Comparison of ENCODE assay signal across 25 mouse cellular contexts in the genomic region with DNA sequence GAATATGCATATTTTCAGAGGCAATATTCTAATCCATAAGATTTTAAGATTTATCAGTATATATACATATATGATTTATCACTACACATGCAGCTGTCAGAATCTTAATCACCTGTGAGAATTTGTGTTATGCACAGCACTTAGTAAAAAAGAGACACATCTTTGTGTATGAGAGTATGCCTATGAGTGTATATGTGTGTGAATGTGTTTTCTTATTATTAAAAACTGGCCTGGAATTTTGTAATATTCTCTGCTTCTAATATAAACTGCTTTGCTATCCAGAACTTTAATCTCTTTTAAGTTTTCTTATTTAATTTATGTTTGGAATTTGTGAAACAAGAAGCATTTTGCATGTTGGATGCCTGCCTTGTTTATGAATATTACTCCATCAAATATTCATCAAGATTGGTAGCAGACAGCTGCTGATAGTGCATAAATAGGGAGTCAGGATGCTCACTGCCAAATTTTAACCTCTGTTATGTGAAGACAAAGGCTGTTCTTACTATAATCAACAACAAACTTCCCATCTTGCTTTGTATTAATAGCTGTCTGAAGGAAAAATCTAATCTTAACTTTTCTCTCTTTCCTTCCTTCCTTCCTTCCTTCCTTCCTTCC.
"Had no signal": no experiment of that assay in that cellular context is flagged by ENCODE, and none has a peak within 500 bp of the region (broad histone marks: within the 10 kb centered on the region; RNA-seq: fewer than 3 reads in every experiment).

No protein-coding gene starts in this region.

- H3K36me3 ChIP-seq: heart, embryonic 13.5 days; heart, embryonic 15.5 days; hindbrain, embryonic 13.5 days; hindbrain, embryonic 15.5 days; kidney, embryonic 15.5 days; limb, embryonic 13.5 days; limb, embryonic 15.5 days had no signal

- H3K4me3 ChIP-seq: heart, adult 2 months; heart, embryonic 13.5 days; heart, embryonic 15.5 days; hindbrain, embryonic 13.5 days; hindbrain, embryonic 15.5 days; kidney, embryonic 15.5 days; limb, embryonic 13.5 days; limb, embryonic 15.5 days had no signal

- ATAC-seq: hindbrain, postnatal 0 days; intestine, embryonic 16.5 days had no signal

- H3K9me3 ChIP-seq: heart, embryonic 13.5 days; heart, embryonic 15.5 days; hindbrain, embryonic 13.5 days; hindbrain, embryonic 15.5 days; kidney, embryonic 15.5 days; limb, embryonic 13.5 days; limb, embryonic 15.5 days had no signal

- H3K4me1 ChIP-seq: heart, embryonic 13.5 days; heart, embryonic 15.5 days; hindbrain, embryonic 13.5 days; hindbrain, embryonic 15.5 days; kidney, embryonic 15.5 days; limb, embryonic 13.5 days; limb, embryonic 15.5 days had no signal

- H3K27me3 ChIP-seq: heart, embryonic 13.5 days; heart, embryonic 15.5 days; hindbrain, embryonic 13.5 days; hindbrain, embryonic 15.5 days; kidney, embryonic 15.5 days; limb, embryonic 13.5 days; limb, embryonic 15.5 days had no signal

- DNase-seq: gastrocnemius, postnatal 14 days; gastrocnemius, postnatal 36 days; heart, adult 11 months; heart, adult 2 months; heart, postnatal 14 days; heart, postnatal 36 days; kidney, adult 11 months; kidney, adult 2 months; kidney, adult 9 months; kidney, postnatal 14 days; kidney, postnatal 36 days; layer of hippocampus, adult 9-11 months; layer of hippocampus, postnatal 36 days; left cerebral cortex, postnatal 4 days had no signal

- H3K4me2 ChIP-seq: heart, embryonic 11.5 days; heart, embryonic 13.5 days; heart, embryonic 15.5 days; hindbrain, embryonic 13.5 days; hindbrain, embryonic 15.5 days; kidney, embryonic 15.5 days; limb, embryonic 13.5 days; limb, embryonic 15.5 days had no signal

- H3K9ac ChIP-seq: heart, embryonic 13.5 days; heart, embryonic 15.5 days; hindbrain, embryonic 13.5 days; hindbrain, embryonic 15.5 days; kidney, embryonic 15.5 days; limb, embryonic 13.5 days; limb, embryonic 15.5 days had no signal

- H3K27ac ChIP-seq: heart, adult 2 months; heart, embryonic 13.5 days; heart, embryonic 15.5 days; hindbrain, embryonic 13.5 days; hindbrain, embryonic 15.5 days; hindbrain, postnatal 0 days; kidney, embryonic 15.5 days; kidney, postnatal 0 days; limb, embryonic 13.5 days; limb, embryonic 15.5 days had no signal
